Mouse (Mus musculus): ENCODE data around the gene Zfp82. TPM values are rescaled to one million over a fixed set of nuclear protein-coding genes. Genes with fewer than 3 reads are reported as not detected.

Gene Zfp82
- polyA plus RNA-seq (2014; fragmentation: Illumina TruSeq; extraction: RNeasy Lipid Tissue Mini Kit (QIAGEN cat#74804); ENCODE audit: insufficient read depth, low read depth, low replicate concordance) = 3.7 TPM

DNA sequence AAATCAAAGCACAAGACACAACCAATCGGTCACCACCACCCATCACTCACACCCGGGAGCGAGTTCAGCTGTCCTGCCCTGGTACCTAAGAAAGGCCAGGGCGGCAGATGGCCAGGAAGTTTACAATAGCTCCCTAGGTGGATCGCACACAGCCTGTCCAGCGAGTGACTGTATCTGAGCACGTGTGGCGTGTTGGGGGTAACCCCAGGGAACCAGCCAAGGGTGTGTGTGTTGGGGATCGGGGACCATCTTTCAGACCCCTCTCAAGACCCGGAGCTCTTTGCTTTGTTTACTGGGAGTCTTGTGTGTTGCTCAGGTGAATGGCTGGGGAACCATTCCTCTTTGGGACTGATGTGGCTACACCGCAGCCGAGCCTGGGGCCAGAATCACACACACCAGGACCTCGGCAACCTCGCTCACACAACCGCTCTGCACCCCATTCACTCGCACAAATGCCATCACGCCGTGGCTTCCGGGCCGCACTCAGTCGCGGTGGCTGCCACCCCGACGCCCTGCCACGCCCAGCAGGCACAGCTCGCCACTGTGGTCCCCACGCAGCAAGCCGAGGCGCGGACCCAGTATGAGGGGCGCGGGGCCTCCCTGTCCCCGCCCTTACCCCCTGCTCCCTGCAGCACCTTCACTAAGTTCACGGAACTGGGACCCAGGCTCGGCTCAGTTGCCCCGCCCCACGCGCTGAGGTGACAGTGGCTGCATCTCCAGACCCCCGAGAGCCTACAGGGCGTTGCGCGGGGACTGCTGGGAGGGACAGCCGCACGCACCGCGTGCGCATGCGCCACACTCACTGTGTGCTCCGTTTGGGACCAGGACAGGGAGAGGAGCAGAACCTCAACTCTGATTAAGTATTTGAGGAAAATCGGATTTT is at the start of gene Zfp82:
Gene Zfp82 (minus strand): TSS at position 755 of the 883 bp plus-strand sequence.

DNA sequence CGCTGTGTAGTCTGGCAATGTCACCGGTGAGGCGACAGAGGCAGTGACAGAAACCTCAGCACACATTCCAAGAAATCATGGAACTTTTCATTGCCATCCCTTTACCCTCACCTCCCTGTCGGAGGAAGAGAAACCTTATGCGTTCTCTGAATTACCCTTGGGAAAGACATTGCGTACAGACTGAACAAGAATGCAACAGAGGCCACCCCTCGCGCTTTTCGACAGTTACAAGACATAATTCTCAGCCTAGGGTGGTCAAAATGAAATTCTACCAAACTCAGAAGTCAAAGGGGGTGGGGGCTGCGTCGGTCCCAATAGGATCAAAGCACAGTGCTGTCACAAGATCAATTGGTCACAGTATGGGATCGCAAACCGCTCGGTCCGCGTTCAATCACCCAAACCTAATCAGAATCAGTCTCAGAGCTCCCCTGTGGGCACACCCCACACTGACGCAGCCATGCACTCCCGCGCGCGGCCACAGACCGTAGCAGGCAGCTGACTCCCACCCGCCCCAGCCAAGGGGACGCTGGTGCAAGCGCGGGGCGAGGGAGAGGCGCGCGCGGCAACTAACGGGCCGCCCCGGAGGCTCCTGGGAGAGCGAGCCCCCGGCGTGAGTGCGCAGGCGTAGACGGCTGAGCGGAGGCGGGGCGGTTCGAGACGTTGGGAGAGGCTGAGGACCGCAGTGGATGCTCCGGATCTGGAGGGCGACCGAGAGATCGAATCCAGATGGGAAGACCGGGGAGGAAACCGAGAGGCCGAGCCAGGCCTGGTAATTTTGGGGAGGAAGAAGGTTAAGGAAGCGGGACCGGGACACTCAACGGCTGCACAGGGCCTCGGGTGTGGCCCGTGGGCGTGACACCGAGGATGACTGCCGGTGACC is 48.8 kb upstream of the Zfp82 start, which contains the start of gene Zfp382:
Gene Zfp382 (plus strand): TSS at position 635 of the 880 bp plus-strand sequence.

DNA sequence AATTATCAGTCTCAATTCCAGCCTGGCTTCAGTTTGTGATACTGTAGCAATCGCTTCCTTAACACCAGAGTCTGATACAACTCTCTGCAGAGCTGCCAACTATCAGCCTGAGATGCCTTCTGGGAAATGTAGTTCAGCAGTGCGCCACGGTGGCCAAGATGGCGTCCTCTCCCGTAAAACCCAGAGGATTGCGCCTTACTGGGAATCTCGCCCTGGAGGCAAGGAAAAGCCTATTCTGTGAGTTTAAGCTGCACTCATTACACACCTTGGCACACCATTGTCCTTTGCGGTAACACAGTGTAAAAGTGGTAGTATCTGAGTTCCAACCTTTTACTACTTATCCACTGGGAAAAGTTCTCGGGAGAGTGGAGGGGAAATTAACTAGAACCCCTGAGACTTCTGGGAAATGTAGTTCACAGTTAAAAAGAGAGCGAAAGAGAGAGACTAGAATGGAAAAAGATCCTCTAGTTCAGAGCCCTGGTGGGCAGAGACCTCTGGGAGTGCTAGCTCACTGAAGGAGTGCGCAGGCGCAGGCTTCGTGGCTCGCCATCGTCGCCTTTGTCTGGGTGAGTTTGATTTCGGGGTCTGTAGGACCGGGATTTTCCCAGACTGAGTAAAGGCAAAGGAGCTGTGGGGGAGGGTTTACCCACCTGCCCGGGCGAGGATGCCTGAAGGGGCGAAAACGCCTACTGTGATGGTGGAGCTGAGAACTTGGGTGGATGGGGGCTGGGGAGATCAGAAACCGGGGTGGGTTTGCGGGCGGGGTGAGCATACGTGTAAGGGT is 22.1 kb upstream of the Zfp82 start, which contains the start of gene Zfp260:
Gene Zfp260 (plus strand): TSS at position 132 of the 784 bp plus-strand sequence.

DNA sequence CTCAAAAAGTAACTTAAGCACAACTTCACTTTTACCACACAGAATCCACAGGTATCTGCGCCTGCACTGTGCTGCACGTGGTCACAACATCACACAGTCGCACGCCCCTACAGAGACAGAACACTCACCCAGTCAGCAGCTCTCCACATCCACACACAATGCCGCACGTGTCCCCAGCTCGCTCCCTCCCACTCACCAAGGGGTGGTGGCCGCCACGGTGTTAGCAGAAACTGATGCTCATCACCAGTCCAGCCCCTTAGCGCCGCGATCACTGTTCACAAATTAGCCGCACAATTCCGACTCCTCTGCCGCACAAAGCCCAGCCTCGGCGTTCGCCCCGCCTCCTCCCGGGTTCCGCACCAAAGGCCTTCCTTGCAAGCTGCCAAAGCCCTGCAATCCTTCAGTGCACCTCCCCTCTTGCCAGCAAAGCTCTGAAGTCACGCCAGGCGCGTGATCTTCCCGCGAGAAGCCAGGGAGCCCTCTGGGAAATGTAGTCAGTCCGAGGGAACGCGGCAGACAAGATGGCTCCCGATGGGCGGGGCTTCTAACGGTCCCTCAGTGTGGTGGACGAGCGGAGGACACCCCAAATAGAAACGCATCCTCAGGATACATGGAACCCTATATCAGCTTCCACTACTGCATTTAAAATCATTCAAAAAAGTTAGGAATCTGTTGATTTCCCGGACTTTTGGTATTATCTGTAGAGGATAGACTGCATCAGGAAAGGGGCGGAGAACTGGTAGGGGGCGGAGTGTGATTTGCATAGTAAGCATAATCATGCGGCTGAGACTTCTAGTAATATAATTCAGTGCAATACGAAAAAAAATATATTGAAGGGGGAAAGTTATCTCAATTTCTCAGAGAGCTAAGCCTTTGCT is 17.6 kb upstream of the Zfp82 start, which contains the start of the genes Gm26920 and Zfp566:
Gene Gm26920 (minus strand): TSS at position 319 of the 878 bp plus-strand sequence.
Gene Zfp566 (minus strand): TSS at position 436 of the 878 bp plus-strand sequence.

DNA sequence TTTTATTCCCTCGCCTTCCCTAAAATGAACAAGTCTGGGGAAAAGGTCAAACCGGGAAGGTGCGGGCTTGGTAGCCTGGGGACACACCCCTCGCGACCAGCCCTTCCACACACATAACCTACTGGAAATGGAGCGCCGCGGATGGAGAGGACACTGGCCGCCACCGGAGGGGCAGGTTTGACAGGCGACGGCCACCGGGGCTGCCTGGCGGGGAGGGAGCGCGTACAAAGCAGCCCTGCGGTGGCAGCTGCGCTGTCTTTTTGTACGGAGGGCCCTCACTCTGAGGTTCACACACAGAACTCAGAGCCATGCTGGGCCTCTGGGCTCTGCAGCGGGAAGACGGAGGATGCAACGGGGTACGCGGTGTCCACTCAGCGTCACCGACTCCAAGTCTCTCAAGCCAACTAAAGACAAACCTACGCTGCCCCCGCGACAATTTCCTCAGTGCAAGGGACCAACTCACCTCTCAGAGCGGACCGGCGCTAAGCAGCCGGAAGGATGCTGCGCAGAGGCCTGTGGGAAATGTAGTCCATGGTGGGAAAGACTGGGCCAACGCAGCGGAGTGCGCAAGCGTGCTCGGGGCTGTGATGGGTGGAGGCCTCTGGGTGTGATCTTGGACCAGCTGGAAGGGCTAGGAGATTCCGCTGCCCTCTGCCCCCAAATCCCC is 21.7 kb downstream of the Zfp82 start, which contains the start of gene Zfp14:
Gene Zfp14 (minus strand): TSS at position 499 of the 667 bp plus-strand sequence.

Other genes with a start within 250 kb of the Zfp82 start
- 1.3 TPM for gene Zfp940, start 219.2 kb downstream of the Zfp82 start, polyA plus RNA-seq (2014; fragmentation: Illumina TruSeq; extraction: RNeasy Lipid Tissue Mini Kit (QIAGEN cat#74804); ENCODE audit: insufficient read depth, low read depth, low replicate concordance)
- gene Zfp420, start 212.9 kb downstream of the Zfp82 start, polyA plus RNA-seq (2014; fragmentation: Illumina TruSeq; extraction: RNeasy Lipid Tissue Mini Kit (QIAGEN cat#74804); ENCODE audit: insufficient read depth, low read depth, low replicate concordance) = 3.3 TPM
- 2.4 TPM for gene Zfp27, start 166.3 kb downstream of the Zfp82 start, polyA plus RNA-seq (2014; fragmentation: Illumina TruSeq; extraction: RNeasy Lipid Tissue Mini Kit (QIAGEN cat#74804); ENCODE audit: insufficient read depth, low read depth, low replicate concordance)
- 4.4 TPM for gene Zfp383, start 164.7 kb downstream of the Zfp82 start, polyA plus RNA-seq (2014; fragmentation: Illumina TruSeq; extraction: RNeasy Lipid Tissue Mini Kit (QIAGEN cat#74804); ENCODE audit: insufficient read depth, low read depth, low replicate concordance)
- 4.0 TPM for gene Zfp74, start 118.8 kb downstream of the Zfp82 start, polyA plus RNA-seq (2014; fragmentation: Illumina TruSeq; extraction: RNeasy Lipid Tissue Mini Kit (QIAGEN cat#74804); ENCODE audit: insufficient read depth, low read depth, low replicate concordance)
- gene Zfp568, start 88.9 kb downstream of the Zfp82 start, polyA plus RNA-seq (2014; fragmentation: Illumina TruSeq; extraction: RNeasy Lipid Tissue Mini Kit (QIAGEN cat#74804); ENCODE audit: insufficient read depth, low read depth, low replicate concordance) = 2.4 TPM
- gene Zfp14, start 21.5 kb downstream of the Zfp82 start, polyA plus RNA-seq (2014; fragmentation: Illumina TruSeq; extraction: RNeasy Lipid Tissue Mini Kit (QIAGEN cat#74804); ENCODE audit: insufficient read depth, low read depth, low replicate concordance) = 2.8 TPM
- not detected for gene Gm26920, start 17.5 kb upstream of the Zfp82 start, polyA plus RNA-seq (2014; fragmentation: Illumina TruSeq; extraction: RNeasy Lipid Tissue Mini Kit (QIAGEN cat#74804); ENCODE audit: insufficient read depth, low read depth, low replicate concordance)
- gene Zfp566, start 17.6 kb upstream of the Zfp82 start, polyA plus RNA-seq (2014; fragmentation: Illumina TruSeq; extraction: RNeasy Lipid Tissue Mini Kit (QIAGEN cat#74804); ENCODE audit: insufficient read depth, low read depth, low replicate concordance) = 3.7 TPM
- 34.1 TPM for gene Zfp260, start 21.9 kb upstream of the Zfp82 start, polyA plus RNA-seq (2014; fragmentation: Illumina TruSeq; extraction: RNeasy Lipid Tissue Mini Kit (QIAGEN cat#74804); ENCODE audit: insufficient read depth, low read depth, low replicate concordance)
- 0.50 TPM for gene Zfp382, start 49.0 kb upstream of the Zfp82 start, polyA plus RNA-seq (2014; fragmentation: Illumina TruSeq; extraction: RNeasy Lipid Tissue Mini Kit (QIAGEN cat#74804); ENCODE audit: insufficient read depth, low read depth, low replicate concordance)
- gene Zfp146, start 96.8 kb upstream of the Zfp82 start, polyA plus RNA-seq (2014; fragmentation: Illumina TruSeq; extraction: RNeasy Lipid Tissue Mini Kit (QIAGEN cat#74804); ENCODE audit: insufficient read depth, low read depth, low replicate concordance) = 21.5 TPM
- 91.7 TPM for gene Cox7a1, start 111.2 kb upstream of the Zfp82 start, polyA plus RNA-seq (2014; fragmentation: Illumina TruSeq; extraction: RNeasy Lipid Tissue Mini Kit (QIAGEN cat#74804); ENCODE audit: insufficient read depth, low read depth, low replicate concordance)
- gene Capns1, start 125.9 kb upstream of the Zfp82 start, polyA plus RNA-seq (2014; fragmentation: Illumina TruSeq; extraction: RNeasy Lipid Tissue Mini Kit (QIAGEN cat#74804); ENCODE audit: insufficient read depth, low read depth, low replicate concordance) = 301 TPM
- gene Polr2i, start 159.0 kb upstream of the Zfp82 start, polyA plus RNA-seq (2014; fragmentation: Illumina TruSeq; extraction: RNeasy Lipid Tissue Mini Kit (QIAGEN cat#74804); ENCODE audit: insufficient read depth, low read depth, low replicate concordance) = 84.4 TPM
- gene Tbcb, start 159.4 kb upstream of the Zfp82 start, polyA plus RNA-seq (2014; fragmentation: Illumina TruSeq; extraction: RNeasy Lipid Tissue Mini Kit (QIAGEN cat#74804); ENCODE audit: insufficient read depth, low read depth, low replicate concordance) = 83.5 TPM
- not detected for gene Ovol3, start 162.8 kb upstream of the Zfp82 start, polyA plus RNA-seq (2014; fragmentation: Illumina TruSeq; extraction: RNeasy Lipid Tissue Mini Kit (QIAGEN cat#74804); ENCODE audit: insufficient read depth, low read depth, low replicate concordance)
- not detected for gene Thap8, start 207.2 kb upstream of the Zfp82 start, polyA plus RNA-seq (2014; fragmentation: Illumina TruSeq; extraction: RNeasy Lipid Tissue Mini Kit (QIAGEN cat#74804); ENCODE audit: insufficient read depth, low read depth, low replicate concordance)
- gene Wdr62, start 207.5 kb upstream of the Zfp82 start, polyA plus RNA-seq (2014; fragmentation: Illumina TruSeq; extraction: RNeasy Lipid Tissue Mini Kit (QIAGEN cat#74804); ENCODE audit: insufficient read depth, low read depth, low replicate concordance) = 3.4 TPM
- 3.7 TPM for gene Clip3, start 218.8 kb upstream of the Zfp82 start, polyA plus RNA-seq (2014; fragmentation: Illumina TruSeq; extraction: RNeasy Lipid Tissue Mini Kit (QIAGEN cat#74804); ENCODE audit: insufficient read depth, low read depth, low replicate concordance)
- 44.8 TPM for gene Alkbh6, start 235.8 kb upstream of the Zfp82 start, polyA plus RNA-seq (2014; fragmentation: Illumina TruSeq; extraction: RNeasy Lipid Tissue Mini Kit (QIAGEN cat#74804); ENCODE audit: insufficient read depth, low read depth, low replicate concordance)
- 3.2 TPM for gene Syne4, start 241.9 kb upstream of the Zfp82 start, polyA plus RNA-seq (2014; fragmentation: Illumina TruSeq; extraction: RNeasy Lipid Tissue Mini Kit (QIAGEN cat#74804); ENCODE audit: insufficient read depth, low read depth, low replicate concordance)
- gene E130208F15Rik, start 248.8 kb upstream of the Zfp82 start, polyA plus RNA-seq (2014; fragmentation: Illumina TruSeq; extraction: RNeasy Lipid Tissue Mini Kit (QIAGEN cat#74804); ENCODE audit: insufficient read depth, low read depth, low replicate concordance) = 0.27 TPM